Mouse (Mus musculus): ENCODE data around the gene Mmel1. TPM values are rescaled to one million over a fixed set of nuclear protein-coding genes. Genes with fewer than 3 reads are reported as not detected.

Mmel1 gene
- total RNA-seq, 2 experiments from 2014 or later: 0.15 to 0.40 TPM

DNA sequence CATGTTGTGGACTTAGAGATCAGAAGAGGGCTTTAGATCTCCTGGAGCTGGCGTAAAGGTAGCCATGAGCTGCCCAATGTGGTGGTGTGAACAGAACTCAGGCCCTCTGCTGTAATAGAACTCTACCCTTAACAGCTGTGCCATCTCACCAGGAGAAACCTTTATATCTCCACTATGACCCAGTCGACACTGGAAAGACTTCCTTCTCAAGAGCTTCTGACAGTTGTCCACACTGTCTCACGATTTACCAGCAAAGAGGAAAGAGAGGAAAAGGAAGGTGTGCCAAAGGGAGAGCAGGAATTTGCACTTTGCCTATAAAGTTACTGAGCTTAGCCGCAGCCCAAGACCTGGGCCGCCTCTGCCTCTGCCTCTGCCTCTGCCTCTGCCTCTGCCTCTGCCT lies 72.4 kb downstream of the Mmel1 start:
- DNase-seq: no peak

DNA sequence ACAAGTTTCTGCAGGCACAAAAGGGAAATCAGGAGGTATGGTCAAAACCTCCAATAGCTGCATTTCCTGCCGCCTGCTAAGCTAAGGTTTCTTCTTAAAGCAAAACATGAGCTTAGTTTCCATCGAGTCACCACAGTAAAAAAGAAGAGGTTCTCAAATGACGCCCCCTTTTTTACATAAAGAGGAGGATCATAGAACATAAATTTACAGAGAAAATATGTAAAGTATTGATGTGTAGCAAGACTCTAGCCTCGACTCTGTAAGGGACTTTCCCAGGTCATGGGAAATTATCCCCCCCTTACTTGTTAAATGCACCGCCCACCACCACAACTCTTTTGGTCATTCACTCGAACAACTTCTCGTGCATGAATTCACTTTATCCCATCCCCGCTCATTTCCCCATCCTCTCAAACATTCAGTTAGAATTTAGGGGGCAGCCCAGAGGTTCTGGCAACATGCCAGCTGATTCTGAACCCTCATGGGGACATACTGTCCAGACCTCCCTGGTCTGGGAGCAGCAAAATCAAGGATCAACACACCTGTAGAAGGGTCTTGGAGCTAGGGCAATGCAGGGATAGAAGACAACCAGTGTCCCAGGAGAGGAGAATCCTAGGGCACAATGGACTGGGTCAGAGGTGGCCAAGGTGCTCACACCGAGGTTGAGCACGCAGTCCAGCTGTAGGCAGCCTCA lies 73.4 kb downstream of the Mmel1 start:
- DNase-seq: no peak

DNA sequence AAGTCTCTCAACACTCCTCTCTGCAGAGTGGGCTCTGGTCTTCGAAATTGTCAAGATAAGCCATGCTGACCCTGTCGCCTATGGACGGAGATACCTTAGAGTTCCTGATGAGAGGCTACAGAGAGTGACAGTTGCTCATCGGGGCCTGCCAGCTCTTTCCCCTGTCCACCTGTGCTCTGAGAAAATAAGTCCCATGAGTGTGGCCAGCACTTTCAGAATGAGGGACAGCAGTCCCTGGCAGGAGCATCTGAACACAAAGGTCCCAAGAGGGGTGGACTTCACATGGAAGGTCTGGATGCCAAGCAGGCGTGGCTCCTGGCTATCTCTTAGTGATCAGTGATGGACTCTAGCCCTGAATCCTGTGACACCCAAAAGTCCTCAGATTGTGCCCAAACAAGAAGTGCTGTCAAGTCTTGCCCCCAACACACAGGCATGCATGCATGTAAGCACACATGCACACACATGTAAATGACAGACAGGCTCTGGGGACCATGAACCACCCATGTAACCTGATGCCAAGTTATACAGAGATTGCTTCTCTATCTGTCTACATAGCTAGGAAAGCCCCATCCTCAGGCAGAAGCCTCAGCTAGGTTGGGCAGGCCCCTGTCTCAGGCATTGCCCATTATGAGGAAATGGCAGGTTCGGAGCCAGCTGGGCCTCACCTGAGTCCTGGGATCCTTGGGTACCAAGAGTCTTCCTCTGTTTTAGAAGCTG lies 74.1 kb downstream of the Mmel1 start:
- no peak for DNase-seq

DNA sequence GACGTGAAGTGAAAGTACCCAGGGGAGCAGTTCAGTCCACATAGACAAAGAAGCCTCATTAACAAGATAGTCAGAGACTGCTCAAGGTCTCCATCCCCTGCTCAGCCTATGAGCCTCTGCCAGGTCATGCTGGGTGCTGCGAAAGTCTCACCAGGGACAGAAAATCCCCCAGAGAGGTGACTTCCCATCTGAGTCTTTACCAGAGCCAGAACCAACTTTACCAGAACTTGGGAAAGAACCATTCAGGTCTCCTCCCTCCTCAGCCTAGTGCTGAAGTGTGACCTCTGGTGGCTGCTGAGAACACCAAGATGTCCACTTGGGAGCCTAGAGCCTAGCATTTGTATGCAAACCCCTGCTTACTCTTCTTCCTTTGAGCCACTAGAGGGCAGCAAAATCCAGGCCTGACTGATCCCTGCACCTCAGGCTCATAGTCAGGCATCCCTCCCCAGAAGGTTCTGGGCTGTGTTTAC lies 74.8 kb downstream of the Mmel1 start:
- DNase-seq: peak; percentile 54 to 65

Other genes starting within 250 kb of the Mmel1 start
- 10 to 100 TPM in 1 of 2 experiments, 1 to 10 TPM in 1; 9.4 to 11.8 TPM for gene Prdm16, start 232.7 kb upstream of the Mmel1 start, total RNA-seq (2021)
- not detected for gene Actrt2, start 201.7 kb upstream of the Mmel1 start, total RNA-seq (2021)
- gene Ttc34, start 32.1 kb upstream of the Mmel1 start, total RNA-seq (2021): 1 to 10 TPM; 2.1 to 2.7 TPM
- gene Fam213b, start 29.6 kb downstream of the Mmel1 start, total RNA-seq (2021): 10 to 100 TPM; 40.4 to 45.9 TPM
- gene Tnfrsf14, start 59.0 kb downstream of the Mmel1 start, total RNA-seq (2021): 1 to 10 TPM in 1 of 2 experiments, under 1 TPM in 1; 0.60 to 1.1 TPM
- 10 to 100 TPM; 17.6 to 28.1 TPM for gene Hes5, start 91.3 kb downstream of the Mmel1 start, total RNA-seq (2021)
- 10 to 100 TPM; 40.6 to 40.8 TPM for gene Pank4, start 94.5 kb downstream of the Mmel1 start, total RNA-seq (2021)
- gene Plch2, start 187.2 kb downstream of the Mmel1 start, total RNA-seq (2021): 10 to 100 TPM; 96.6 to 96.9 TPM
- gene Pex10, start 197.4 kb downstream of the Mmel1 start, total RNA-seq (2021): 10 to 100 TPM; 21.8 to 24.0 TPM
- 10 to 100 TPM; 65.6 to 68.8 TPM for gene Rer1, start 216.8 kb downstream of the Mmel1 start, total RNA-seq (2021)
- 10 to 100 TPM; 11.6 to 12.6 TPM for gene Morn1, start 217.0 kb downstream of the Mmel1 start, total RNA-seq (2021)